Mouse (Mus musculus) hindbrain, embryonic 11.5 days (tissue): Measurements from ENCODE around the gene Rps27l. TPM values are rescaled to one million over a fixed set of nuclear protein-coding genes. Genes with fewer than 3 reads are reported as not detected.
"Not testable (repeated sequence)": the region's sequence is repeated elsewhere in the genome, so short reads cannot be mapped to it uniquely, and the experiment has no call there.

Source experiments
- ATAC-seq: fragments of 200-750 bp; cut with Nextera tagmentation; 2 replicates; pipeline ENCODE4 v1.8.0; 2017; ENCODE audit warnings: mild to moderate bottlenecking, moderate TSS enrichment, moderate library complexity; ENCODE audit not compliant: low FRiP score
- DNase-seq: peaks from one replicate; pipeline ENCODE4 v3.0.0-alpha.2; 2015; ENCODE audit warnings: low spot score
- H3K27ac ChIP-seq: fragments of 300-500 bp; sonication (generic); 2 replicates; pipeline ENCODE4 v1.5.1; 2014; ENCODE audit warnings: mild to moderate bottlenecking, low read depth, low read length
- H3K27me3 ChIP-seq: fragments of 300-500 bp; sonication (generic); 2 replicates; pipeline ENCODE4 v1.6.1; 2014; ENCODE audit warnings: mild to moderate bottlenecking, low read length, moderate library complexity, mixed read lengths; ENCODE audit not compliant: control insufficient read depth, insufficient read depth
- H3K36me3 ChIP-seq: fragments of 300-500 bp; sonication (generic); 2 replicates; pipeline ENCODE4 v1.6.1; 2014; ENCODE audit warnings: mild to moderate bottlenecking, low read length, moderate library complexity, mixed read lengths; ENCODE audit not compliant: control insufficient read depth, insufficient read depth
- H3K4me1 ChIP-seq: fragments of 300-500 bp; sonication (generic); replicated peaks from 2 replicates; pipeline ENCODE4 v1.6.1; 2014; ENCODE audit warnings: low read length, mixed read lengths; ENCODE audit not compliant: control insufficient read depth, insufficient read depth
- H3K4me2 ChIP-seq: fragments of 300-500 bp; sonication (generic); replicated peaks from 2 replicates; pipeline ENCODE4 v1.6.1; 2014; ENCODE audit warnings: mild to moderate bottlenecking, low read depth, low read length
- H3K4me3 ChIP-seq: fragments of 300-500 bp; sonication (generic); 2 replicates; pipeline ENCODE4 v1.5.1; 2014; ENCODE audit warnings: low read depth, low read length
- H3K9ac ChIP-seq: fragments of 300-500 bp; sonication (generic); 2 replicates; pipeline ENCODE4 v1.6.1; 2014; ENCODE audit warnings: low read depth, low read length
- H3K9me3 ChIP-seq: fragments of 300-500 bp; sonication (generic); 2 replicates; pipeline ENCODE4 v1.6.1; 2016; ENCODE audit warnings: low read length; ENCODE audit not compliant: control insufficient read depth
- WGBS: fragments of 180-500 bp; shearing (Covaris S2); extraction: QIAGEN DNeasy Blood & Tissue Kit; methylation state at CpG from one replicate; pipeline ENCODE4 v1.1.7; 2014; 5-methylcytosine and 5-hydroxymethylcytosine counted together
- polyA plus RNA-seq: library from polyadenylated mRNA; unstranded; fragments of >200 nt; fragmentation: Nextera tagmentation; extraction: Ambion mirVana; gene quantifications from 2 replicates; pipeline ENCODE4 v1.2.1, GENCODE M21; 2014

The Rps27l gene
- polyA plus RNA-seq, 1 experiment from 2014 or later: 603 TPM

- H3K9ac ChIP-seq: no peak overlapping the region
- WGBS: 84% methylated on average over 7 of the region's 7 CpGs
- no peaks in the 10 kb centered on the region for H3K9me3 ChIP-seq
- H3K4me1 ChIP-seq: no peaks in the 10 kb centered on the region
- no peak overlapping the region for H3K4me2 ChIP-seq
- no peaks in the 10 kb centered on the region for H3K27me3 ChIP-seq
- H3K27ac ChIP-seq: no peak overlapping the region
- no peaks in the 10 kb centered on the region for H3K36me3 ChIP-seq
- no peak overlapping the region for H3K4me3 ChIP-seq
- DNase-seq (no peak), ATAC-seq (no peak)
These were observed 36.0 kb upstream of the Rps27l start for GRCm38 (mm10) chr9:66909922-66910321.

- no peaks in the 10 kb centered on the region for H3K4me1 ChIP-seq
- no peak for ATAC-seq
These were observed 35.2 kb upstream of the Rps27l start for GRCm38 (mm10) chr9:66910677-66911076.

GRCm38 (mm10) chr9:66912304-66912703, 33.6 kb upstream of the Rps27l start:
- Histone ChIP-seq H3K4me2 (no peak overlapping the region), H3K4me3 (no peak overlapping the region), H3K36me3 (no peaks in the 10 kb centered on the region), H3K27ac (no peak overlapping the region), H3K27me3 (no peaks in the 10 kb centered on the region), H3K9ac (no peak overlapping the region), H3K4me1 (no peaks in the 10 kb centered on the region), H3K9me3 (no peaks in the 10 kb centered on the region)
- DNase-seq (no peak), ATAC-seq (no peak)

More at GRCm38 (mm10) chr9:66910677-66911076, 35.2 kb upstream of the Rps27l start:
- no peak overlapping the region for H3K4me2 ChIP-seq
- H3K27ac ChIP-seq: no peak overlapping the region
- H3K27me3 ChIP-seq: no peaks in the 10 kb centered on the region
- H3K9me3 ChIP-seq: no peaks in the 10 kb centered on the region
- WGBS: 95% methylated on average over 5 of the region's 5 CpGs
- no peak overlapping the region for H3K4me3 ChIP-seq
- no peak for DNase-seq
- H3K9ac ChIP-seq: no peak overlapping the region
- no peaks in the 10 kb centered on the region for H3K36me3 ChIP-seq

- not testable (repeated sequence) for H3K27me3 ChIP-seq, ATAC-seq, H3K9me3 ChIP-seq, H3K4me3 ChIP-seq, DNase-seq, H3K9ac ChIP-seq, H3K36me3 ChIP-seq, H3K4me2 ChIP-seq, H3K27ac ChIP-seq, H3K4me1 ChIP-seq
- WGBS: 95% methylated on average over 5 of the region's 5 CpGs
These were observed 32.5 kb upstream of the Rps27l start for GRCm38 (mm10) chr9:66913254-66913934.

- DNase-seq: no peak
- Histone ChIP-seq H3K4me1 (0 out of 2 replicates have a peak, but pooled peaks cover 2% of the 10 kb centered on the region), H3K4me3 (no peak overlapping the region), H3K9ac (no peak overlapping the region), H3K27ac (no peak overlapping the region), H3K27me3 (no peaks in the 10 kb centered on the region), H3K9me3 (no peaks in the 10 kb centered on the region), H3K36me3 (no peaks in the 10 kb centered on the region), H3K4me2 (no peak overlapping the region)
- WGBS: 99% methylated on average over 3 of the region's 3 CpGs
- no peak for ATAC-seq
These were observed 31.3 kb upstream of the Rps27l start for GRCm38 (mm10) chr9:66914540-66914939.

- Histone ChIP-seq H3K36me3 (no peaks in the 10 kb centered on the region), H3K9me3 (no peaks in the 10 kb centered on the region), H3K4me2 (no peak overlapping the region), H3K27ac (no peak overlapping the region), H3K27me3 (no peaks in the 10 kb centered on the region), H3K4me1 (0 out of 2 replicates have a peak, but pooled peaks cover 2% of the 10 kb centered on the region), H3K4me3 (no peak overlapping the region), H3K9ac (no peak overlapping the region)
- WGBS: 83% methylated on average over 5 of the region's 5 CpGs
- no peak for ATAC-seq
- no peak for DNase-seq
These were observed 30.5 kb upstream of the Rps27l start for GRCm38 (mm10) chr9:66915401-66915800.

GRCm38 (mm10) chr9:66915869-66916785, 29.8 kb upstream of the Rps27l start:
- no peaks in the 10 kb centered on the region for H3K27me3 ChIP-seq
- 0 out of 2 replicates have a peak, but pooled peaks cover 2% of the 10 kb centered on the region for H3K4me1 ChIP-seq
- 90% methylated on average over 9 of the region's 9 CpGs for WGBS
- H3K27ac ChIP-seq: no peak overlapping the region
- ATAC-seq (no peak), DNase-seq (no peak)
- H3K4me2 ChIP-seq: no peak overlapping the region
- no peaks in the 10 kb centered on the region for H3K36me3 ChIP-seq
- no peak overlapping the region for H3K4me3 ChIP-seq
- no peak overlapping the region for H3K9ac ChIP-seq
- no peaks in the 10 kb centered on the region for H3K9me3 ChIP-seq

GRCm38 (mm10) chr9:66917216-66917891, 28.5 kb upstream of the Rps27l start:
- Histone ChIP-seq H3K9me3 (no peaks in the 10 kb centered on the region), H3K27me3 (no peaks in the 10 kb centered on the region), H3K36me3 (no peaks in the 10 kb centered on the region), H3K27ac (no peak overlapping the region), H3K4me3 (no peak overlapping the region), H3K4me2 (no peak overlapping the region), H3K4me1 (0 out of 2 replicates have a peak, but pooled peaks cover 2% of the 10 kb centered on the region), H3K9ac (no peak overlapping the region)
- 92% methylated on average over 8 of the region's 8 CpGs for WGBS
- DNase-seq (no peak), ATAC-seq (no peak)
